23 mouse cellular contexts compared by ENCODE assay signal in the genomic region with DNA sequence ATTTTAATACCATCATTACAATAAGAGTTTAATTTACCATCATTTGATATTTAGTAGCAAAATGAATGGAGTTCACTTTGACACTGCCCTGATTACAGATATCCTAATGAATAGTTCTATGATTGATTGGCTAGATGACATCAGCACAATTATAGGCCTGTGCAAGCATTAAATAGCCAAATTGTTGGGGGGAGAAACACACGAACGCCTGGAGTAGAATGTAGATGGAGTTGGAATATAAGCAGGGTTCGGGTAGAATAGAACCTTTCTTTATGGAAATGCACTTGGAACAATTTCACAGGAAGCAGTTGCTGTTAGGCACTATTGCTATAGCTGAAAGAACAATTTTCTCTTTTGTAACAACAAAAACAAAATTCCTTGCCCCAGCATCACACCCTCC.
DNase-seq lines count a peak whose midpoint lies in the region; ATAC-seq and TF ChIP-seq lines count a peak whose summit lies in the region.
"Had no signal": no experiment of that assay in that cellular context is flagged by ENCODE, and none has a peak within 500 bp of the region (broad histone marks: within the 10 kb centered on the region; RNA-seq: fewer than 3 reads in every experiment).

No protein-coding gene starts in this region.

- H3K9ac ChIP-seq in forebrain, embryonic 12.5 days, result no peak overlapping the region
- H3K9ac ChIP-seq in forebrain, postnatal 0 days, result no peak overlapping the region
- no peak overlapping the region for H3K9ac ChIP-seq in forebrain, embryonic 14.5 days (ENCODE audit: low read length)
- H3K9ac ChIP-seq in forebrain, embryonic 15.5 days (replicated peaks), result no peak overlapping the region
- H3K9ac ChIP-seq: embryonic facial prominence, embryonic 12.5 days had no signal

- H3K4me1 ChIP-seq in forebrain, embryonic 12.5 days, result no peaks in the 10 kb centered on the region
- H3K4me1 ChIP-seq in forebrain, postnatal 0 days (ENCODE audit: insufficient read depth), result no peaks in the 10 kb centered on the region
- H3K4me1 ChIP-seq in forebrain, embryonic 14.5 days (ENCODE audit: control insufficient read depth, insufficient read depth, low read length), result no peaks in the 10 kb centered on the region
- H3K4me1 ChIP-seq in forebrain, embryonic 10.5 days, result no peaks in the 10 kb centered on the region
- no peaks in the 10 kb centered on the region for H3K4me1 ChIP-seq in forebrain, embryonic 15.5 days
- H3K4me1 ChIP-seq in hindbrain, embryonic 10.5 days (replicated peaks), result no peaks in the 10 kb centered on the region
- H3K4me1 ChIP-seq in lung, adult 2 months (ENCODE audit: control insufficient read depth, insufficient read depth, low read length), result no peaks in the 10 kb centered on the region
- H3K4me1 ChIP-seq: embryonic facial prominence, embryonic 10.5 days; embryonic facial prominence, embryonic 12.5 days had no signal

- DNase-seq in forebrain, postnatal 0 days, result no peak
- DNase-seq in forebrain, embryonic 14.5 days (ENCODE audit: low spot score), result peak; percentile 59
- no peak for DNase-seq in forebrain, embryonic 10.5 days (ENCODE audit: extremely low spot score, low spot score)
- DNase-seq in hindbrain, embryonic 10.5 days (ENCODE audit: low spot score), result no peak
- DNase-seq in lung, adult 2 months, result no peak
- DNase-seq: adrenal gland, adult 8-10 months; adrenal gland, postnatal 14 days; adrenal gland, postnatal 36 days; B cell, adult 2 months; cerebellum, adult 11-12 months; cerebellum, adult 2 months; cerebellum, adult 9-10 months; cerebellum, postnatal 10 days; cerebellum, postnatal 25 days had no signal

- no peaks in the 10 kb centered on the region for H3K27me3 ChIP-seq in forebrain, embryonic 12.5 days
- no peaks in the 10 kb centered on the region for H3K27me3 ChIP-seq in forebrain, postnatal 0 days (ENCODE audit: insufficient read depth, low read length)
- H3K27me3 ChIP-seq in forebrain, embryonic 14.5 days (replicated peaks; ENCODE audit: control insufficient read depth, insufficient read depth, low read length), result no peaks in the 10 kb centered on the region
- peaks cover 10% of the 10 kb centered on the region; the same call in 1 of the 2 replicates for H3K27me3 ChIP-seq in forebrain, embryonic 10.5 days (ENCODE audit: poor library complexity, severe bottlenecking)
- no peaks in the 10 kb centered on the region for H3K27me3 ChIP-seq in forebrain, embryonic 15.5 days
- no peaks in the 10 kb centered on the region for H3K27me3 ChIP-seq in hindbrain, embryonic 10.5 days (ENCODE audit: insufficient read depth, poor library complexity, severe bottlenecking)
- H3K27me3 ChIP-seq: CH12.LX; embryonic facial prominence, embryonic 12.5 days had no signal

- H3K4me3 ChIP-seq in forebrain, embryonic 12.5 days (replicated peaks), result no peak overlapping the region
- H3K4me3 ChIP-seq in forebrain, postnatal 0 days (ENCODE audit: low read depth, low read length), result no peak overlapping the region
- no peak overlapping the region for H3K4me3 ChIP-seq in forebrain, embryonic 14.5 days (ENCODE audit: low read depth, low read length)
- H3K4me3 ChIP-seq in forebrain, embryonic 10.5 days, result no peak overlapping the region
- H3K4me3 ChIP-seq in forebrain, embryonic 15.5 days, result no peak overlapping the region
- H3K4me3 ChIP-seq in hindbrain, embryonic 10.5 days, result no peak overlapping the region
- H3K4me3 ChIP-seq in lung, adult 2 months (replicated peaks; ENCODE audit: extremely low read depth, low read depth, low read length), result no peak overlapping the region
- H3K4me3 ChIP-seq: embryonic facial prominence, embryonic 10.5 days; embryonic facial prominence, embryonic 12.5 days had no signal

- 33% methylated on average over 3 of the region's 3 CpGs for WGBS in forebrain, embryonic 12.5 days
- WGBS in forebrain, postnatal 0 days, result 43% methylated on average over 3 of the region's 3 CpGs
- 53% methylated on average over 3 of the region's 3 CpGs for WGBS in forebrain, embryonic 14.5 days
- WGBS in forebrain, embryonic 10.5 days, result 76% methylated on average over 3 of the region's 3 CpGs
- 35% methylated on average over 3 of the region's 3 CpGs for WGBS in forebrain, embryonic 15.5 days
- WGBS in hindbrain, embryonic 10.5 days, result 71% methylated on average over 3 of the region's 3 CpGs
- 77% methylated on average over 3 of the region's 3 CpGs for WGBS in lung, adult 2 months

- H3K9me3 ChIP-seq in forebrain, embryonic 12.5 days, result no peaks in the 10 kb centered on the region
- no peaks in the 10 kb centered on the region for H3K9me3 ChIP-seq in forebrain, postnatal 0 days (ENCODE audit: low read length)
- no peaks in the 10 kb centered on the region for H3K9me3 ChIP-seq in forebrain, embryonic 14.5 days (replicated peaks; ENCODE audit: control insufficient read depth, low read length)
- no peaks in the 10 kb centered on the region for H3K9me3 ChIP-seq in forebrain, embryonic 10.5 days
- H3K9me3 ChIP-seq in forebrain, embryonic 15.5 days, result no peaks in the 10 kb centered on the region
- H3K9me3 ChIP-seq in hindbrain, embryonic 10.5 days, result no peaks in the 10 kb centered on the region
- H3K9me3 ChIP-seq: embryonic facial prominence, embryonic 10.5 days; embryonic facial prominence, embryonic 12.5 days; G1E had no signal

- peak; percentile 55; the same call in 1 of the 2 replicates for ATAC-seq in forebrain, embryonic 12.5 days (ENCODE audit: low FRiP score)
- ATAC-seq in forebrain, postnatal 0 days, result no peak
- ATAC-seq in forebrain, embryonic 14.5 days, result peak; percentile 79
- ATAC-seq in forebrain, embryonic 15.5 days (replicated peaks), result peak; percentile 74
- ATAC-seq: activated CD4-positive, CD25-positive, alpha-beta regulatory T cell, adult 4 months; CD4-positive, CD25-positive, alpha-beta regulatory T cell, adult 4 months; Patski had no signal

- no peaks in the 10 kb centered on the region for H3K36me3 ChIP-seq in forebrain, embryonic 12.5 days (replicated peaks)
- no peaks in the 10 kb centered on the region for H3K36me3 ChIP-seq in forebrain, postnatal 0 days (ENCODE audit: insufficient read depth)
- no peaks in the 10 kb centered on the region for H3K36me3 ChIP-seq in forebrain, embryonic 14.5 days (ENCODE audit: control insufficient read depth, insufficient read depth, low read length)
- H3K36me3 ChIP-seq in forebrain, embryonic 10.5 days (replicated peaks), result no peaks in the 10 kb centered on the region
- no peaks in the 10 kb centered on the region for H3K36me3 ChIP-seq in forebrain, embryonic 15.5 days
- no peaks in the 10 kb centered on the region for H3K36me3 ChIP-seq in hindbrain, embryonic 10.5 days
- H3K36me3 ChIP-seq: embryonic facial prominence, embryonic 10.5 days; embryonic facial prominence, embryonic 12.5 days; G1E had no signal

- no peak overlapping the region for H3K4me2 ChIP-seq in forebrain, embryonic 12.5 days
- no peak overlapping the region for H3K4me2 ChIP-seq in forebrain, postnatal 0 days (ENCODE audit: low read depth)
- no peak overlapping the region for H3K4me2 ChIP-seq in forebrain, embryonic 14.5 days (ENCODE audit: low read length)
- H3K4me2 ChIP-seq in forebrain, embryonic 15.5 days (replicated peaks), result no peak overlapping the region
- H3K4me2 ChIP-seq: embryonic facial prominence, embryonic 12.5 days had no signal

- TF ChIP-seq POLR2A in lung, adult 2 months (IDR thresholded peaks at IDR 0.05; ENCODE audit: borderline replicate concordance, extremely low read depth, low read depth, low read length), result no peak

- no peak for TF ChIP-seq CTCF in forebrain, postnatal 0 days (IDR thresholded peaks at IDR 0.05; ENCODE audit: low read depth)
- no peak for TF ChIP-seq CTCF in lung, adult 2 months (IDR thresholded peaks at IDR 0.05; ENCODE audit: insufficient read depth, low read length)

- no peak overlapping the region for H3K27ac ChIP-seq in forebrain, embryonic 12.5 days
- H3K27ac ChIP-seq in forebrain, postnatal 0 days (ENCODE audit: low read depth, low read length), result no peak overlapping the region
- H3K27ac ChIP-seq in forebrain, embryonic 14.5 days (ENCODE audit: low read depth, low read length), result no peak overlapping the region
- H3K27ac ChIP-seq in forebrain, embryonic 10.5 days, result no peak overlapping the region
- H3K27ac ChIP-seq in forebrain, embryonic 15.5 days (replicated peaks), result no peak overlapping the region
- H3K27ac ChIP-seq in hindbrain, embryonic 10.5 days, result no peak overlapping the region
- H3K27ac ChIP-seq: embryonic facial prominence, embryonic 10.5 days; embryonic facial prominence, embryonic 12.5 days had no signal
